Mouse (Mus musculus): ENCODE data around the gene Ppp3ca.
A peak's percentile ranks its signal among the peaks of the same experiment; 100 is the strongest.

The Ppp3ca gene

DNA sequence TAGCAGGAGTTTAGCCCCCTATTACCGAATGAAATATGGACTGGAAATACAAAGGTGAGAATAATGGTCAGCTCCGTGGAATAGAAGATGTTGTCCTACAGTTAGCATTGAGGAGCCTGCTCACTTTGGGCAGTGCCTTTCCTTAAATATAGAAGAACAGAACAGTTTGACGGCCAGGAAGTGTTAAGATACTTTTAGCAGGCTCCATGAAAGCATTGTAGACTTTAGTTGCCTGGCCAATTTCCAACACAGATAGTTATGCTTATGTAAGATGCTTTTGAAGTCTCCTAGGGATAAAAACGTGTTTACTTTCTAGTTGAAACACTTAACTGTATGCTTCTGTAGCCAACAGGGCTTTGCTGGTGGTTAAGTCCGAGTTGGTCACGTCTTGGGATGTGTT lies 183.0 kb downstream of the Ppp3ca start:
- DNase-seq (ENCODE audit: low read depth in 2 of 2, low spot score in 2 of 2), result no peak

GRCm38 (mm10) chr3:136853596-136853995 lies 183.7 kb downstream of the Ppp3ca start:
- DNase-seq (ENCODE audit: low read depth in 2 of 2, low spot score in 2 of 2), result no peak

GRCm38 (mm10) chr3:136855996-136856395 lies 186.1 kb downstream of the Ppp3ca start:
- DNase-seq (ENCODE audit: low read depth in 2 of 2, low spot score in 2 of 2), result no peak

DNA sequence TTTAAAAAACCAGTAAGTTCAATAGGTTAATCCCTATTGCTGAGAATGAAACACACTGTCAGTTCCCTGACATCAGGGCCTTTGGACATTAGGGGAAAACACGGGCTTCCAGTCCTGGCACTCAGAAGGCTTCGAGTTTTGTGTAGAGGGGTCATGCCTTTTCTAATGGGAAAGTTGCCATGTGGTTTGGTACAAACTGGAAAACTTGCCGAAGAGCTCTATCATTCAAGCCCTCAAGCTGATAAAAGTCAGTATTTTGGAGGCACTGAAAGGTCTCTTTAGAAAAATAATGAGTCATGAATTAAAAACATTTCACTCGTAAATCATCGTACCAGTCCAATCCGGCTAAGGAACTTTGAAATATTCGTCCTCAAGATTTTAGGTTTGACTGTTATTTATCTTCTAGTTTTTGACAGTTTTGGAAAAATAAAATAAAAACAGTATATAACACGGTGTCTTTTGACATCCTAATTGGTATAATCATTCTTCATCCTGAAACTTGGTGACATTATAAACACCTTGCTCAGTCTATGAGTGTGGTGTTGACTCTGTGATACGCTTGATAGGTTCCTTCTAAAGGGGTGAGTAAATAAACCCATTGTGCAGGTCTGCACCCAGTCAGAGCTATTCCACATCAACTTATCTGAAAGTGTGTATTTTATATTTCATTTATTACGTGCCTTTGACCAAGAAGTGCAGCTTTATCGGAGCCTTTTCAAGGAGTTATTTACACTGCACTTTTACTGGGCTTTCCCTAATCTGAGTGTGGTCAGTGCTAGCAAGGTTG lies 192.3 kb downstream of the Ppp3ca start:
- no peak for DNase-seq (ENCODE audit: low read depth in 2 of 2, low spot score in 2 of 2)

GRCm38 (mm10) chr3:136863127-136863526 lies 193.2 kb downstream of the Ppp3ca start:
- DNase-seq (ENCODE audit: low read depth in 2 of 2, low spot score in 2 of 2), result no peak

DNA sequence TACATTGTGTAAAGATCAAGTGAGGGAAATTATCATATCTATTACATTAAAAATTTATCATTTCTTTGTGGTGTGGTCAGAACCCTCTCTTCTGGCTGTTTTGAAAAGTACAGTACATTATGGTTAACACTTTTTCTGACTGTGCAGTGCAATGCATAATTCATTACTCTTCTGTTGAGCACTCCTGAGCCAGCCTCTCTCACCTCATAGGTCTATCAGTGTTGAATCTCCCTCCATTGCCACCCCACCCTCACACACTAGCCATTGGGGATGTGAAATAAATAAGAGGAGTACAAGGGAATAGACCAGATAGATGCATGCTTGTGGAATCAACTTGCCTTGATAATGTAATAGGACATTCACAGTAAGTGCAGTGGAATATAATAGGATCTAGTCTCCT lies 194.4 kb downstream of the Ppp3ca start:
- DNase-seq (ENCODE audit: low read depth in 2 of 2, low spot score in 2 of 2), result no peak

DNA sequence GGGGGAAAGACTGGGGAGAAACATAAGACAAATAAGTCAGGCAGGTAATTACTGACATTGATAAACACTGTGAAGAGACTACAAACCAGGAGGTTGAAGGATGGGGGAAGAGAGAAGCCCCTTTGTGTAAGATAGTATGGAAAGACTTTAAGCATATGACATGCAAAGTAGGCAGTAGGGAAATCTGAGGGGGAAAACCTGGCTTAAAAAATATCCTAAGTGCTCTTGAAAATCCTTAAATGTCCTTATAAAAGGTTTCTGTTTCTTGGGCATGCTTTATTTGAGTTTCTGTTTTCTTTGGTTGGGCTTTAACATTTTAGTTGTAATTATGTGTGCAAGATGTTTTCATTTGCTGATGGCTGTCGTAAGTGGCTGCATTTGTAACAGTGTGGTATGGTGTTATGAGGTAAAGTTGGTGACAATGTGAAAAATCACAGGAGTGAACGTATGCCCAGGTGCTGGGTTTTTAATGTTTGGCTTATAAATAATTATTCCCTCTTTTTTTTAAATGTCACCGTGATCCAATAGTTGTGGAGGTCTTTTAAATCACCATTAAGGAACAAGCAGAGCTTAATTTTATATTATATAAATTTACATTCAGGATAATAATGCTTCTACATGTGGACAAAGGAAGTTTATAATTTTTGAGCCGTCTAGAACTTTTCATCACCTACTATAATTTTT lies 195.4 kb downstream of the Ppp3ca start:
- no peak for DNase-seq (ENCODE audit: low read depth in 2 of 2, low spot score in 2 of 2)

GRCm38 (mm10) chr3:136866095-136866494 lies 196.2 kb downstream of the Ppp3ca start:
- no peak for DNase-seq (ENCODE audit: low read depth in 2 of 2, low spot score in 2 of 2)

GRCm38 (mm10) chr3:136866571-136866970 lies 196.6 kb downstream of the Ppp3ca start:
- DNase-seq (ENCODE audit: low read depth in 2 of 2, low spot score in 2 of 2), result no peak

GRCm38 (mm10) chr3:136867366-136867765 lies 197.4 kb downstream of the Ppp3ca start:
- DNase-seq (ENCODE audit: low read depth in 2 of 2, low spot score in 2 of 2), result no peak

GRCm38 (mm10) chr3:136871772-136872532 lies 202.0 kb downstream of the Ppp3ca start:
- no peak for DNase-seq (ENCODE audit: low read depth in 2 of 2, low spot score in 2 of 2)

DNA sequence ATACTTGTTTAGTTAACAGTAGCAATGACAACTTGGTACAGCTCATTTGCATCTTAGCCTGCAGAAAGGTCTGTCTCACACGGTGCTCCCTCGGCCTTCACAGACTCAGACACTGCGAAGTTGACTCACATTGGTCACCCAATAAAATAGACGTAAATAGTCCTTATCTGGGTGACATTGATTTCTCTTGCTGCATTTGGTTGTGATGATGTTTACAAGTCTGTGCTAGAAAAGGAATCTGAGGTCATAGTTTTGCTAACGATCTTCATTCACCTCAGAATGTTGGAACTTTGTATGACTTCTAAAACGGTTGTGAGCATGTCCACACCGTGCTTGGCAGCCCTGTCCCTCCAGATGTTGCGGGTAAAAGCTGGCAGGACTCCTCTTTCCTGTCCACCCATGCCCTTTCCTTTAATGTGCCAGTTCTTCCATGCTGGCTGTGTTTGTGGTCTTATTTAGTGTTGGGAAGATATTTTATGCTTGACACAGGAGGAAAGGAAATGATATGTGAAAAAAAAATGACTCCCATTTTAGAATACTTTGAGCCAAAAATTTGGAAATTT lies 202.7 kb downstream of the Ppp3ca start:
- DNase-seq (ENCODE audit: low read depth in 2 of 2, low spot score in 2 of 2), result no peak

DNA sequence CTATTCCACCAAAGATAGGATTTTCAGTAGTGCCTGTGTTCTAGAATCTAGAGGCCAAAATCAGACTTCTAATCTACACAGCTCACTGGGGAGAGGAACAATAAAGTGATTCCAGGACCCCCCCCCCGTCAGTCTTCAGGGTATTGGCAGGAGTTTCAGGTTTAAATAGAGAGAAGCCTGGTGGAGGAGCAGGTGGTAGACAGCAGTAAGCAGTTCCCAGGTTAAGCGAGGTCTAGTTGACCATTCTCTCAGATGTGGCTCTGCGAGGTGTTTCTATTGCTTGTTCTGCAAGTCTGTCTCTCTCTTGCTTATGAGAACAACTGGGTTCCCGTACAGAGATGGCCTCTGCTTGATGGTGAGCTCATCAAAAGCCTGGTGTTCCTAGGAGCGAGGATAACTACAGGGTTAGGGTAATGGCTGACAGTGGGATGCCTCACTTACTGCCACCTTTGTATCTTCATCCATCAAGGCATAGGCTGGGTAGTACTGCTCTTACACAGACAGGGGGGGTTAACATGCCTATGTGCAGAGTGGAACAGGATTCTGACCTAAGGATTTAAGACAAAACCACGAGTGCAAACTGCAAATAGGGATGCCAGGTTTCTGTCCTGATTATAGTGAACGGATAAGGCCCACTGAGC lies 204.0 kb downstream of the Ppp3ca start:
- DNase-seq (ENCODE audit: low read depth in 2 of 2, low spot score in 2 of 2), result no peak

GRCm38 (mm10) chr3:136874566-136874965 lies 204.6 kb downstream of the Ppp3ca start:
- DNase-seq (ENCODE audit: low read depth in 2 of 2, low spot score in 2 of 2), result no peak

GRCm38 (mm10) chr3:136887741-136888140 lies 217.8 kb downstream of the Ppp3ca start:
- DNase-seq (ENCODE audit: low read depth in 2 of 2, low spot score in 2 of 2), result no peak

DNA sequence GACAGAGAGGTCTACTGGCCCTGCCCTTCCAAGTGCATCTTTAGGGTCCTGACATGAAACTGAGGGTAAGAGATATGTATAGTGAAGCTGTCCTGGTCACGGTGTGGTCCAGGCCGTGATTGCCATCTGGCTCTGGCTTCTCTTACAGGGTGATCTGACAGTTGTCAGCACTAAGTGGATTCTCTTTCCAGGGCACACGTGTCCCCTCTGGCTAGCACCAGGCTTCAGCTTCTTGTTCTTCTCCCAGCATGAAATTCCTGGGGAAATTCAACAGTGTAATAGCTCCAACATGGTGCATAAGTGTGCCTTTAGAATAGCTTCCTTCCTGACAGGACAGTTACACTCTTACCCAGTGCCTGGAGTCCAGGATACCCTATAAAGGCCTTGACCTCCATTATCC lies 222.2 kb downstream of the Ppp3ca start:
- DNase-seq (ENCODE audit: low read depth in 2 of 2, low spot score in 2 of 2), result no peak

DNA sequence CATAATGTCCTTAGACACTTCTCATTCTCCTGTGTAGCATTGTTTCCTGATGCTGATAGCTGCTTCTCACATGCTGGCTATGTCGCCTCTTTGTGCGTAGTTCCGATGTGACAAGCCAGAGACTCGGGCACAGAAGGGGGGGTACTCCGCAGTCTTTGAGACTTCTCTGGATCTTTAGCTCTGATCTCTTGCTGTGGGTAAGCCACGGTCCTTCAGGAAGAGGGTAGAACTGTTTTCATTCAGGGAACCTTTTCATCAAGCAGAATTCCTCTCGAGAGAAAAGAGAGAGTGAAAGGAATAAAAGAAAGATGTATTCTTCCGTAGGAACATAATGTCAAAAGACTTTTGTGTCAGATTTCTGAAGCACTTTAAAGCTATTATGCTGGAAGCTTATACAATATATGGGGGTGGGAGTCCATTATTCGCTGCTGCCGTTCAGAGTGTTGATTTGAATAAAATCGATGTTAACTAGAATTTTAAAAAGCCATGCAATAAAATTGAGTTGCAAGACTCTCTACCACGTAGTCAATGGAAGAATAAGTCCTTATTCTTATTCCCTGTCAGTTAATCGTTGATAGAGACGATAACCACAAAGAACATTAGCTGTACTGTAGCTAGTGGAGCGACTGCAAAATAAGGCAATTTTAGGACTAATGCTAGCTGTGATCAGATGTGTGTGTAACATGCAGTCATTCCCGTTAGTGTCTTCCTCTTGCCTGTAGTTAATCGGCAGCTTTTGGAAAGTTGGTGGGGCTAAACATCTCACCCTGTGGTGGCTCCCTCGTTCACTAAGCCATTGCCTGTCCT lies 223.9 kb downstream of the Ppp3ca start:
- DNase-seq (ENCODE audit: low read depth in 2 of 2, low spot score in 2 of 2), result no peak

DNA sequence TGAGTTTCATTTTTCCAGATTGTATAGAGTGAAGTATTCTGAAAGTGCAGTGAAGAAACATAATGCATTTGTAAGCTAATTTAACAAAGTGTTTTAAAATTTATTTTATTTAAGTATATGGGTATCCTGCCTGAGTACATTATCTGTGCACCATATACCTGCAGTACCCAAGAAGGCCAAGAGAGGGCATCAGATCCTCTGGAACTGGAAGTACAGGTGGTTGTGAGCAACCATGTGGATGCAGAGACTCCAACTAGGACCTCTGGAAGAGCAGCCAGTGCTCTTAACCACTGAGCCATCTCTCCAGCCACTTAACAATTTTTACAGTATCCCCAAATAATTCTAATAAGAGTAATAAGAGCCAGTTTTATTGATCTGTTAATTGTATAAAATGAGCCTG lies 225.6 kb downstream of the Ppp3ca start:
- DNase-seq (ENCODE audit: low read depth in 2 of 2, low spot score in 2 of 2), result peak in 1 of 2 experiments; percentile 34

GRCm38 (mm10) chr3:136896276-136896675 lies 226.4 kb downstream of the Ppp3ca start:
- DNase-seq (ENCODE audit: low read depth in 2 of 2, low spot score in 2 of 2), result no peak

GRCm38 (mm10) chr3:136899744-136900143 lies 229.8 kb downstream of the Ppp3ca start:
- no peak for DNase-seq (ENCODE audit: low read depth in 2 of 2, low spot score in 2 of 2)

Measured in CD8-positive naive resting alpha-beta T cell, adult 2 months (primary cell).